Mouse (Mus musculus) heart, embryonic 13.5 days (tissue): ENCODE results near the gene Asxl2. TPM values are rescaled to one million over a fixed set of nuclear protein-coding genes. Genes with fewer than 3 reads are reported as not detected.
A peak's percentile ranks its signal among the peaks of the same experiment; 100 is the strongest.

Experiments
- ATAC-seq: fragments of 200-750 bp; cut with Nextera tagmentation; 2 replicates; pipeline ENCODE4 v1.8.0; 2017; ENCODE audit warnings: moderate TSS enrichment; ENCODE audit not compliant: insufficient number of reproducible peaks, low FRiP score, low TSS enrichment; ENCODE audit errors: extremely low read depth
- H3K27ac ChIP-seq: fragments of 300-500 bp; sonication (generic); replicated peaks from 2 replicates; pipeline ENCODE4 v1.5.1; 2015; ENCODE audit warnings: moderate library complexity, mild to moderate bottlenecking, inconsistent platforms
- H3K27me3 ChIP-seq: fragments of 300-500 bp; sonication (generic); replicated peaks from 2 replicates; pipeline ENCODE4 v1.6.1; 2015; ENCODE audit warnings: mild to moderate bottlenecking, inconsistent platforms
- H3K36me3 ChIP-seq: fragments of 300-500 bp; sonication (generic); 2 replicates; pipeline ENCODE4 v1.6.1; 2015; ENCODE audit warnings: mild to moderate bottlenecking, inconsistent platforms
- H3K4me1 ChIP-seq: fragments of 300-500 bp; sonication (generic); 2 replicates; pipeline ENCODE4 v1.6.1; 2015; ENCODE audit warnings: inconsistent platforms
- H3K4me2 ChIP-seq: fragments of 300-500 bp; sonication (generic); 2 replicates; pipeline ENCODE4 v1.6.1; 2015; ENCODE audit warnings: inconsistent platforms, mild to moderate bottlenecking, moderate library complexity
- H3K4me3 ChIP-seq: fragments of 300-500 bp; sonication (generic); 2 replicates; pipeline ENCODE4 v1.5.1; 2015; ENCODE audit warnings: moderate library complexity, mild to moderate bottlenecking, inconsistent platforms
- H3K9ac ChIP-seq: fragments of 300-500 bp; sonication (generic); 2 replicates; pipeline ENCODE4 v1.6.1; 2015; ENCODE audit warnings: inconsistent platforms, mild to moderate bottlenecking, moderate library complexity
- H3K9me3 ChIP-seq: fragments of 300-500 bp; sonication (generic); 2 replicates; pipeline ENCODE4 v1.6.1; 2016; ENCODE audit warnings: inconsistent platforms
- WGBS: fragments of 180-500 bp; shearing (Covaris S2); methylation state at CpG from one replicate; pipeline ENCODE4 v1.1.7; 2015; ENCODE audit warnings: mixed read lengths; 5-methylcytosine and 5-hydroxymethylcytosine counted together
- polyA plus RNA-seq: library from polyadenylated mRNA; unstranded; fragments of >200 nt; fragmentation: Nextera tagmentation; extraction: Ambion mirVana; gene quantifications from 2 replicates; pipeline ENCODE4 v1.2.1, GENCODE M21; 2015

Gene Asxl2
- polyA plus RNA-seq, 1 experiment from 2014 or later, result 14.2 TPM

- Histone ChIP-seq H3K4me2 (peak overlapping the region; percentile 75), H3K4me3 (peak overlapping the region; percentile 83), H3K4me1 (peaks cover 45% of the 10 kb centered on the region), H3K27ac (peak overlapping the region; percentile 99), H3K27me3 (no peaks in the 10 kb centered on the region), H3K36me3 (peaks cover 5% of the 10 kb centered on the region; the same call in 1 of the 2 replicates), H3K9ac (peak overlapping the region; percentile 98), H3K9me3 (no peaks in the 10 kb centered on the region)
- 62% methylated on average over 11 of the region's 11 CpGs for WGBS
- no peak for ATAC-seq
These were observed 1.5 kb downstream of the Asxl2 start for GRCm38 (mm10) chr12:3427891-3428775.

DNA sequence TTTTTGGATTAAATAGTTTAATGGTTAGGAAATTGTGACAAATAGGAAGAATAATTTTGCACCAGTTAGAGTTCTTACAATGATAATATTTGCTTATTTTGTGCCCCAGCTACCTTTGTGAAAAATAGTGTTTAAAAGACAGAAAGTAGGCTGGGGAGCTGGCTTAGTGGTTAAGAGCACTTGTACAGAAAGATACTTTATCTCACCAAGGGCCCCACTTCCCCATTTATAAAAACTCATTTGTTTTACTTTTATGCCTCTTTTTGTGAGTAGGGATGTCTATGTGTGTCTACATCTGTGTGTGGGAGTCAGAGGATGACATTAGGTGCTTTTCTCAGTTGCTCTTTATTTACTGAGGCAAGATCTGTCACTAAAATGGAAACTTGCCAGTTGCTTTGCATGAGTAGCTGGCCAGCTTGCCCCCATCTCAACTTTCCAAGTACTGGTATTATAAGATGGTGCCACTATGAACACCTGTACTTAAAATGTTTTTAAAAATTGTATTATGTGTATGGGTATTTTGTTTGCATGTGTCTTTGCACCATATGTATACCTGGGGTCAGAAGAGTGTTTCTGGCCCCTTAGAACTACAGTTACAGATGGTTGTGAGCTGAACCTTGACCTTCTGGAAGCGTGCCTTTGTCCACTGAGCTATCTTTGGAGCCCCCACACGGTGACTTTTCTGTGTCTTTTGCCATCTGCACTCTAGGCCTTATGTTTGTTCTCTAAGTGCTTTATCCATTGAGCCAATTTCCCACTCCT lies 3.2 kb downstream of the Asxl2 start:
- H3K36me3 ChIP-seq, result peaks cover 15% of the 10 kb centered on the region; the same call in 1 of the 2 replicates
- 71% methylated on average over 2 of the region's 2 CpGs for WGBS
- no peaks in the 10 kb centered on the region for H3K9me3 ChIP-seq
- H3K27ac ChIP-seq, result no peak overlapping the region
- H3K4me2 ChIP-seq, result no peak overlapping the region
- H3K4me3 ChIP-seq, result no peak overlapping the region
- H3K27me3 ChIP-seq, result no peaks in the 10 kb centered on the region
- H3K4me1 ChIP-seq, result peaks cover 36% of the 10 kb centered on the region
- ATAC-seq, result no peak
- H3K9ac ChIP-seq, result no peak overlapping the region

GRCm38 (mm10) chr12:3430443-3430753 lies 3.7 kb downstream of the Asxl2 start:
- ATAC-seq, result no peak
- Histone ChIP-seq H3K9me3 (no peaks in the 10 kb centered on the region), H3K27me3 (no peaks in the 10 kb centered on the region), H3K36me3 (peaks cover 15% of the 10 kb centered on the region; the same call in 1 of the 2 replicates), H3K9ac (no peak overlapping the region), H3K4me2 (no peak overlapping the region), H3K4me1 (peaks cover 32% of the 10 kb centered on the region), H3K27ac (no peak overlapping the region), H3K4me3 (no peak overlapping the region)

GRCm38 (mm10) chr12:3430985-3431384 lies 4.3 kb downstream of the Asxl2 start:
- Histone ChIP-seq H3K4me2 (no peak overlapping the region), H3K27ac (no peak overlapping the region), H3K36me3 (peaks cover 15% of the 10 kb centered on the region; the same call in 1 of the 2 replicates), H3K4me1 (peaks cover 29% of the 10 kb centered on the region), H3K27me3 (no peaks in the 10 kb centered on the region), H3K9ac (no peak overlapping the region), H3K4me3 (no peak overlapping the region), H3K9me3 (no peaks in the 10 kb centered on the region)
- ATAC-seq, result no peak

DNA sequence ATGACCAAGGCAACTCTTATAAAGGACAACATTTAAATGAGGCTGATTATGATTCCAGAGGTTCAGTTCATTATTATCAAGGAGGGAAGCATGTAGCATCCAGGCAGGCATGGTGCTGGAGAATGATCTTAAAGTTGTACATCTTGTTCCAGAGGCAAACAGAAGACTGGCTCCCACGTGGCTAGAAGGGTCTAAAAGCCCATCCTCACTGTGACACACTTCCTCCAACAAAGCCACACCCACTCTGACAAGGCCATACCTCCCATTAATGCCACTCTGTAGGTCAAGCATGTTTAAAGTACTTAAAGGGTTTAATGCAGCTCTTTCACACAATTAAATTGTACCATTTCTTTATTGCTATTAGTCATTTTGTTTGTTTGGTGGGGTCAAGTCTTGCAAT lies 7.1 kb downstream of the Asxl2 start:
- Histone ChIP-seq H3K4me3 (no peak overlapping the region), H3K4me1 (peaks cover 23% of the 10 kb centered on the region), H3K27ac (no peak overlapping the region), H3K36me3 (peaks cover 19% of the 10 kb centered on the region), H3K9me3 (no peaks in the 10 kb centered on the region), H3K27me3 (no peaks in the 10 kb centered on the region), H3K9ac (no peak overlapping the region), H3K4me2 (no peak overlapping the region)
- ATAC-seq, result no peak
- 67% methylated on average over 1 of the region's 1 CpGs for WGBS

DNA sequence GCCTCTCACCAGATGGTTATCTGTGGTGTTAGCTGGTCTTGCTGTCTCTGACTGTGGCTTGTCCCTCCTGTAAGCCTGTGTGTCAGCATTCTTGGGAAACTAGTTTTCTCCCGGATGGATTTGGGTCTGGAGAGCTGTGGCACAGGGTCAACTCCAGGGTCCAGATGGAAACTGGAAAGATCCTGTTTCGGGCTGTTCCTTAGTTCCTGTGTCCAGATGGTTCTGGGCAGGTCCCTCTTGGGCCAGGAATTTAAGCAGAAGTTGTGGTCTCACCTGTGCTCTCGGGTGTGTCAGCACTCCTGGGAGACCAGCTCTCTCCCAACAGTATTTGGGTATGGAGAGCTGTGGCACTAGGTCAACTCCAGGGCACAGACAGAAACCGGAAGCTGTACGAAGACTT lies 9.8 kb downstream of the Asxl2 start:
- no peaks in the 10 kb centered on the region for H3K27me3 ChIP-seq

GRCm38 (mm10) chr12:3437815-3438214 lies 11.2 kb downstream of the Asxl2 start:
- no peak overlapping the region for H3K27ac ChIP-seq

More for the DNA sequence above, 9.8 kb downstream of the Asxl2 start:
- Histone ChIP-seq H3K36me3 (peaks cover 17% of the 10 kb centered on the region), H3K4me1 (peaks cover 13% of the 10 kb centered on the region), H3K9me3 (no peaks in the 10 kb centered on the region), H3K27ac (no peak overlapping the region), H3K4me3 (no peak overlapping the region), H3K4me2 (no peak overlapping the region), H3K9ac (no peak overlapping the region)
- ATAC-seq, result no peak
- WGBS, result 90% methylated on average over 5 of the region's 5 CpGs

GRCm38 (mm10) chr12:3440916-3441315 lies 14.3 kb downstream of the Asxl2 start:
- Histone ChIP-seq H3K36me3 (peaks cover 24% of the 10 kb centered on the region), H3K4me1 (peaks cover 13% of the 10 kb centered on the region), H3K27ac (no peak overlapping the region), H3K4me2 (no peak overlapping the region), H3K9ac (no peak overlapping the region), H3K4me3 (no peak overlapping the region), H3K9me3 (no peaks in the 10 kb centered on the region), H3K27me3 (no peaks in the 10 kb centered on the region)
- no peak for ATAC-seq
- 66% methylated on average over 2 of the region's 2 CpGs for WGBS

More at GRCm38 (mm10) chr12:3437815-3438214, 11.2 kb downstream of the Asxl2 start:
- H3K9ac ChIP-seq, result no peak overlapping the region
- peaks cover 18% of the 10 kb centered on the region for H3K36me3 ChIP-seq
- no peak for ATAC-seq
- no peak overlapping the region for H3K4me3 ChIP-seq
- no peaks in the 10 kb centered on the region for H3K27me3 ChIP-seq
- 92% methylated on average over 1 of the region's 1 CpGs for WGBS
- H3K9me3 ChIP-seq, result no peaks in the 10 kb centered on the region
- H3K4me1 ChIP-seq, result peaks cover 13% of the 10 kb centered on the region
- no peak overlapping the region for H3K4me2 ChIP-seq

GRCm38 (mm10) chr12:3441361-3441760 lies 14.7 kb downstream of the Asxl2 start:
- H3K9me3 ChIP-seq, result no peaks in the 10 kb centered on the region
- peaks cover 24% of the 10 kb centered on the region for H3K36me3 ChIP-seq
- H3K4me3 ChIP-seq, result no peak overlapping the region
- H3K27me3 ChIP-seq, result no peaks in the 10 kb centered on the region
- H3K27ac ChIP-seq, result no peak overlapping the region
- no peak for ATAC-seq
- no peak overlapping the region for H3K4me2 ChIP-seq
- peaks cover 13% of the 10 kb centered on the region for H3K4me1 ChIP-seq
- no peak overlapping the region for H3K9ac ChIP-seq
- WGBS, result 75% methylated on average over 5 of the region's 5 CpGs

GRCm38 (mm10) chr12:3453554-3453953 lies 26.9 kb downstream of the Asxl2 start:
- no peak for ATAC-seq
- H3K9me3 ChIP-seq, result no peaks in the 10 kb centered on the region
- H3K4me1 ChIP-seq, result no peaks in the 10 kb centered on the region
- H3K36me3 ChIP-seq, result peaks cover 57% of the 10 kb centered on the region
- no peaks in the 10 kb centered on the region for H3K27me3 ChIP-seq
- no peak overlapping the region for H3K4me3 ChIP-seq
- 92% methylated on average over 3 of the region's 3 CpGs for WGBS
- no peak overlapping the region for H3K9ac ChIP-seq
- H3K27ac ChIP-seq, result no peak overlapping the region
- H3K4me2 ChIP-seq, result no peak overlapping the region

DNA sequence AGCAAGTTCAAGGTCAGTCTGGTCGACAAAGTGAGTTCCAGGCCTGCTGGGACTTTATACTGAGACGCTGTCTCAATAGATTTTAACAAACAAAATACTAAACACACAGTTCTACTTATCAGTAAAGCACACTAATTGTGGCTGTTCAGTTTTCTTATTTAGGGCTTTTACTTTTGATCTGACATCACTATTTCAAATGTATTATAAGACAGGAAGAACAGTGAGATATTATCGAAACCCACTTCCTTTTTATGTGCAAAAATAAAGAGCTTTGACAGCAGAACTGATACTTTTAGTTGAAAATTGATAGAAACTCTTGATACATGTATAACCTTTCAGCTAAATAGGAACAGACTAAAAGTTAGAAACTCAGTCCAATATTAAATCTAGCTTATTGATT lies 36.4 kb downstream of the Asxl2 start:
- no peak overlapping the region for H3K9ac ChIP-seq
- no peak for ATAC-seq
- H3K4me1 ChIP-seq, result no peaks in the 10 kb centered on the region
- H3K27me3 ChIP-seq, result no peaks in the 10 kb centered on the region
- H3K27ac ChIP-seq, result no peak overlapping the region
- no peak overlapping the region for H3K4me3 ChIP-seq
- H3K9me3 ChIP-seq, result no peaks in the 10 kb centered on the region; the same call in 1 of the 2 replicates
- 87% methylated on average over 3 of the region's 3 CpGs for WGBS
- H3K36me3 ChIP-seq, result peaks cover 66% of the 10 kb centered on the region
- no peak overlapping the region for H3K4me2 ChIP-seq
